Mouse (Mus musculus) megakaryocyte, embryonic 14.5 days (primary cell): Measurements from ENCODE around the gene Phc3.

Experiments
- FLI1 ChIP-seq: IDR thresholded peaks from 2 replicates; pipeline ENCODE4 v1.6.1; 2012; ENCODE audit warnings: low read length, inconsistent platforms, mixed read lengths
- GATA1 ChIP-seq: IDR thresholded peaks from 3 replicates; pipeline ENCODE4 v1.6.1; 2012; ENCODE audit warnings: mixed read lengths, low read length, inconsistent platforms, borderline replicate concordance

DNA sequence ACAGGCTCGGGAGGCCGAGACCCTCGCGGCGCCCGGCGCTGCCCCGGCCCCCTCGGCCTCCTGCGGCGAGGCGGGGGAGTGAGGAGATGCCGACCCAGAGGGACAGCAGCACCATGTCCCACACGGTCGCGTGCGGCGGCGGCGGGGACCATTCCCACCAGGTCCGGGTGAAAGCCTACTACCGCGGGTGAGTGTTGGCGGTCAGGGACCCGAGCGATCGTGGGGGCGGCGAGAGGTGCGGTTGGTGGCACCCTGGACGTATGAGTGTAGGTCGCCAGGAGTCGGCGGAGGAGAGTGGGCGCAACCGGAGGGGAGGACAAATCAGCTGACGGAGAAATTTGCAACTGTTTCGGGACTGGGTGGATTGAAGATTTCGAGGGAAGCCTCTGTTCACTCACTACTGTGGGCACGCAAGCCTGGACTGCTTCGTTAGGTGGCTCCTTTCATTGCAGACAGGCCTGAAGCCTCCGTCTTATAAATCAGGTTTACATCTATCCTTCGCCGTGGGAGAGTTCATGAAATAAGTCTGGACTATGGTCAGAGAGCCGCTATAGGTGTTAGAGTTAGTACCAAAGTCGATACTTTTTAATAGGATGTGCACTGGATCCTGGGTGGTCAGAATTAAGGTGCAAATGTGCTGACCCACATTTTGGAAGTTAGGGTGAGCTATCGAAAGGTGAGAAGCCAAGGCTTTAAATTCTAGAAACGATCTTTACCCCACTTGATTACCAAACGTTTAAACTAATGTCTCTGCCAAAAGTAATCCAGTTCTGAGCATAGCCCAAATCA lies 26.9 kb upstream of the Phc3 start:
- TF ChIP-seq GATA1 (no peak), FLI1 (no peak)
